In genomic region chr11:120071731-120072320, GRCm38 (mm10) we compare ENCODE assay signal across 23 mouse cellular contexts. TPM values are rescaled to one million over a fixed set of nuclear protein-coding genes. Genes with fewer than 3 reads are reported as not detected.
A peak's percentile ranks its signal among the peaks of the same experiment; 100 is the strongest.
DNase-seq lines count a peak whose midpoint lies in the region; ATAC-seq lines count a peak whose summit lies in the region.
"Had no signal": no experiment of that assay in that cellular context is flagged by ENCODE, and none has a peak within 500 bp of the region (broad histone marks: within the 10 kb centered on the region; RNA-seq: fewer than 3 reads in every experiment).

No protein-coding gene starts in this region.

- H3K36me3 ChIP-seq in hindbrain, embryonic 11.5 days (ENCODE audit: control insufficient read depth, insufficient read depth, low read length), result peaks cover 7% of the 10 kb centered on the region; the same call in 1 of the 2 replicates
- H3K36me3 ChIP-seq in hindbrain, embryonic 13.5 days, result peaks cover 94% of the 10 kb centered on the region
- H3K36me3 ChIP-seq in limb, embryonic 10.5 days, result peaks cover 98% of the 10 kb centered on the region

- H3K4me2 ChIP-seq in hindbrain, embryonic 11.5 days (replicated peaks; ENCODE audit: low read depth, low read length), result no peak overlapping the region
- H3K4me2 ChIP-seq in hindbrain, embryonic 13.5 days, result no peak overlapping the region
- H3K4me2 ChIP-seq: hindbrain, embryonic 12.5 days; liver, embryonic 12.5 days had no signal

- no peak overlapping the region for H3K27ac ChIP-seq in hindbrain, embryonic 11.5 days (ENCODE audit: low read depth, low read length)
- H3K27ac ChIP-seq in hindbrain, embryonic 13.5 days, result no peak overlapping the region
- peak overlapping the region; percentile 11 for H3K27ac ChIP-seq in limb, embryonic 10.5 days
- H3K27ac ChIP-seq: heart, adult 2 months; hindbrain, embryonic 12.5 days; liver, embryonic 12.5 days had no signal

- no peaks in the 10 kb centered on the region for H3K9me3 ChIP-seq in hindbrain, embryonic 11.5 days (ENCODE audit: control insufficient read depth, low read length)
- H3K9me3 ChIP-seq in hindbrain, embryonic 13.5 days, result no peaks in the 10 kb centered on the region
- no peaks in the 10 kb centered on the region for H3K9me3 ChIP-seq in limb, embryonic 10.5 days (replicated peaks)
- H3K9me3 ChIP-seq: hindbrain, embryonic 12.5 days; liver, embryonic 12.5 days had no signal

- no peaks in the 10 kb centered on the region for H3K4me1 ChIP-seq in hindbrain, embryonic 11.5 days (replicated peaks; ENCODE audit: control insufficient read depth, insufficient read depth, low read length)
- H3K4me1 ChIP-seq in hindbrain, embryonic 13.5 days (replicated peaks), result peaks cover 22% of the 10 kb centered on the region
- H3K4me1 ChIP-seq in limb, embryonic 10.5 days, result peaks cover 59% of the 10 kb centered on the region
- H3K4me1 ChIP-seq: liver, embryonic 12.5 days had no signal

- H3K9ac ChIP-seq in hindbrain, embryonic 11.5 days (ENCODE audit: low read depth, low read length), result 0 out of 2 replicates have a peak overlapping the region, but pooled peaks have one; percentile 7
- no peak overlapping the region for H3K9ac ChIP-seq in hindbrain, embryonic 13.5 days
- H3K9ac ChIP-seq: hindbrain, embryonic 12.5 days; liver, embryonic 12.5 days; liver, postnatal 0 days had no signal

- 75% methylated on average over 7 of the region's 7 CpGs for whole genome bisulfite sequencing in hindbrain, embryonic 11.5 days
- WGBS in hindbrain, embryonic 13.5 days, result 82% methylated on average over 7 of the region's 7 CpGs
- 80% methylated on average over 7 of the region's 7 CpGs for WGBS in limb, embryonic 10.5 days

- ATAC-seq in hindbrain, embryonic 11.5 days (ENCODE audit: low FRiP score), result no peak
- ATAC-seq in hindbrain, embryonic 13.5 days (ENCODE audit: low FRiP score), result no peak
- ATAC-seq: forebrain, embryonic 16.5 days; intestine, postnatal 0 days; liver, embryonic 12.5 days had no signal

- H3K4me3 ChIP-seq in hindbrain, embryonic 11.5 days (ENCODE audit: low read depth, low read length), result no peak overlapping the region
- no peak overlapping the region for H3K4me3 ChIP-seq in hindbrain, embryonic 13.5 days
- H3K4me3 ChIP-seq in limb, embryonic 10.5 days, result no peak overlapping the region
- H3K4me3 ChIP-seq: heart, adult 2 months; hindbrain, embryonic 12.5 days; liver, embryonic 12.5 days had no signal

- 0 out of 2 replicates have a peak, but pooled peaks cover 3% of the 10 kb centered on the region for H3K27me3 ChIP-seq in hindbrain, embryonic 11.5 days (ENCODE audit: control insufficient read depth, insufficient read depth, low read length)
- 0 out of 2 replicates have a peak, but pooled peaks cover 3% of the 10 kb centered on the region for H3K27me3 ChIP-seq in hindbrain, embryonic 13.5 days
- no peaks in the 10 kb centered on the region for H3K27me3 ChIP-seq in limb, embryonic 10.5 days (ENCODE audit: low read depth, poor library complexity, severe bottlenecking)
- H3K27me3 ChIP-seq: liver, embryonic 12.5 days had no signal

- DNase-seq in hindbrain, embryonic 11.5 days (ENCODE audit: low spot score), result no peak
- DNase-seq in ovary, adult 18-20 months (ENCODE audit: low spot score), result peak; percentile 25
- DNase-seq in ovary, postnatal 10 days (ENCODE audit: low spot score), result no peak
- peak; percentile 73 for DNase-seq in adrenal gland, postnatal 14 days
- no peak for DNase-seq in limb, embryonic 10.5 days (ENCODE audit: low spot score)
- no peak for DNase-seq in spleen, postnatal 4 days (ENCODE audit: low spot score in 2 of 2)
- DNase-seq in layer of hippocampus, adult 9-11 months, result no peak
- DNase-seq: cerebellum, adult 2 months; cerebellum, postnatal 14 days; heart, adult 2 months; heart, postnatal 14 days; kidney, adult 9 months; kidney, postnatal 10 days; liver, postnatal 0 days; lung, postnatal 36 days; right cerebral cortex, postnatal 4 days; thymus, adult 2 months; thymus, postnatal 36 days had no signal

RNA-seq across cellular contexts. Expression of gene Cep131, which starts 14.8 kb away (rescaled TPM):
- polyA plus RNA-seq in hindbrain, embryonic 11.5 days (2014; fragmentation: Nextera tagmentation; extraction: Ambion mirVana), result 24.2 and 24.6 TPM in 2 replicates
- 23.2 and 26.7 TPM in 2 replicates for polyA plus RNA-seq in hindbrain, embryonic 13.5 days (2015; fragmentation: Nextera tagmentation; extraction: Ambion mirVana)
- total RNA-seq in adrenal gland, postnatal 14 days (2021), result 67.4 and 80.7 TPM in 2 replicates
- polyA plus RNA-seq in limb, embryonic 10.5 days (2016; fragmentation: Nextera tagmentation; extraction: Ambion mirVana), result 46.7 and 55.2 TPM in 2 replicates

RNA-seq across cellular contexts. Expression of gene Aatk, which starts 24.9 kb away (rescaled TPM):
- polyA plus RNA-seq in hindbrain, embryonic 11.5 days (2014; fragmentation: Nextera tagmentation; extraction: Ambion mirVana), result 1.9 TPM in 2 replicates
- 24.1 and 24.3 TPM in 2 replicates for polyA plus RNA-seq in hindbrain, embryonic 13.5 days (2015; fragmentation: Nextera tagmentation; extraction: Ambion mirVana)
- total RNA-seq in adrenal gland, postnatal 14 days (2021), result 13.7 and 15.7 TPM in 2 replicates
- polyA plus RNA-seq in limb, embryonic 10.5 days (2016; fragmentation: Nextera tagmentation; extraction: Ambion mirVana), result 0.78 and 1.7 TPM in 2 replicates

RNA-seq across cellular contexts. Expression of gene Tepsin, which starts 26.7 kb away (rescaled TPM):
- 16.9 and 17.6 TPM in 2 replicates for polyA plus RNA-seq in hindbrain, embryonic 11.5 days (2014; fragmentation: Nextera tagmentation; extraction: Ambion mirVana)
- polyA plus RNA-seq in hindbrain, embryonic 13.5 days (2015; fragmentation: Nextera tagmentation; extraction: Ambion mirVana), result 19.3 and 19.8 TPM in 2 replicates
- total RNA-seq in adrenal gland, postnatal 14 days (2021), result 10.7 and 13.7 TPM in 2 replicates
- polyA plus RNA-seq in limb, embryonic 10.5 days (2016; fragmentation: Nextera tagmentation; extraction: Ambion mirVana), result 21.4 and 23.0 TPM in 2 replicates

RNA-seq across cellular contexts. Expression of gene Ndufaf8, which starts 26.9 kb away (rescaled TPM):
- polyA plus RNA-seq in hindbrain, embryonic 11.5 days (2014; fragmentation: Nextera tagmentation; extraction: Ambion mirVana), result 62.8 and 67.5 TPM in 2 replicates
- polyA plus RNA-seq in hindbrain, embryonic 13.5 days (2015; fragmentation: Nextera tagmentation; extraction: Ambion mirVana), result 52.7 and 57.0 TPM in 2 replicates
- 50.0 and 55.2 TPM in 2 replicates for total RNA-seq in adrenal gland, postnatal 14 days (2021)
- polyA plus RNA-seq in limb, embryonic 10.5 days (2016; fragmentation: Nextera tagmentation; extraction: Ambion mirVana), result 78.5 and 83.8 TPM in 2 replicates

Comparison
In these comparisons a context has a peak if more than half of its experiments do, and no peak if none do; other contexts are left out.
1. DNase-seq: peak in ovary, adult 18-20 months (single experiment) and adrenal gland, postnatal 14 days (single experiment); none in hindbrain, embryonic 11.5 days (single experiment), ovary, postnatal 10 days (single experiment), limb, embryonic 10.5 days (single experiment), spleen, postnatal 4 days (0 of 2) and layer of hippocampus, adult 9-11 months (single experiment).